Mouse (Mus musculus) embryonic stem cell, embryonic (primary cell): ENCODE measurements at regions not wholly inside any gene's neighbourhood (a gene's known extent, or its start where the extent isn't known, plus 50 kb on each side); places are given as distances from the start of the nearest gene placed in this dataset.

ENCODE experiments used
- CTCF ChIA-PET, 4 experiments: fragments of 300-600 bp in 2 of 4; fragments of 350-600 bp in 2 of 4; sonication (Branson Sonifier 250); formaldehyde crosslinking; loops; one replicate each; lab custom pipeline; 2022; ENCODE audit warnings: inconsistent platforms in 2 of 4; lab: Charles Lee
- POLR2A ChIA-PET, 4 experiments: fragments of 300-600 bp in 2 of 4; fragments of 350-600 bp in 2 of 4; sonication (Branson Sonifier 250); formaldehyde crosslinking; loops; one replicate each; lab custom pipeline; 2022; ENCODE audit warnings: antibody characterized with exemption in 4 of 4, inconsistent platforms in 1 of 4; lab: Charles Lee

DNA sequence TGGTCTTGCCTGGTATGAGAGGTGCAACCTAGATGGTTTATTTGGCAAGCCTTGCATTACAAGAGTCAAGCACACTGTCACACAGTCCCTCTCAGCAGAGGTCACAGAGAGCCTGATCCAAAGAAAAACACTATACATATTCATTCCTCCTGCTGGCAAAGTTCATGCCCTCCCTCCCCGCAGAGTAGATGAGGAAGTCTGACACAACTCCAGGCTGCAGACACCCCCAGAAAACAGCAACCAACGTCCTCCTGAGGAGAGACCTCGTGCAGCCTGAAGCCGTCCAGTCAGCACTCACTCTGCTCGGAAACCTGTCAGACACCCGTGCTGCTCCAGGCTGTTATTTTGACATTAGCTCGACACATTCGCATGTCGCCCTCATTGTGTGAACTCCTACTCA lies 302.4 kb upstream of the G2e3 start:
- ChIA-PET POLR2A (no interaction called here), CTCF (no interaction called here)

DNA sequence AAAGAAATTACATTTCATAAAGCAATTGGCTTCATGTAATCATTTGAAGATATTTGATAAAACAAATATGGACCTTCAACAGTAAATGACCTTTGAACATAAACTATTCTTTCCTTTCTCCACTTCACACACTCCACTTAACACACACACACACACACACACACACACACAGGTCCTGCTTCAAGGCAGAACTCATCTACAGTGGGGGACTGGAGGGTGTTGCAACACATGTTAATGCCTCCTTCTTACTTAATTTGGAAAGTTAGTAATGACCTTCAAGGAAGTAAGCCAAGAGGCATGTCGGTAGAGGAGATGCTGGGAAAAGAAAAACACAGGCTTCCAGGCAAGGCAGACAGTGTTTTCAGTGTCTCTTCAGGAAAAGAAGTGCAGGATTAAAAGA lies 302.8 kb upstream of the G2e3 start:
- ChIA-PET POLR2A (no interaction called here), CTCF (no interaction called here)

GRCm38 (mm10) chr12:51032193-51032592 lies 315.7 kb upstream of the G2e3 start:
- POLR2A ChIA-PET, result no interaction called here
- CTCF ChIA-PET, result no interaction called here

GRCm38 (mm10) chr12:51028601-51029174 lies 319.2 kb upstream of the G2e3 start:
- ChIA-PET POLR2A (no interaction called here), CTCF (no interaction called here)

GRCm38 (mm10) chr12:51026046-51026445 lies 321.8 kb upstream of the G2e3 start:
- POLR2A ChIA-PET, result no interaction called here

GRCm38 (mm10) chr12:51025531-51025930 lies 322.3 kb upstream of the G2e3 start:
- ChIA-PET POLR2A (no interaction called here), CTCF (no interaction called here)

More at GRCm38 (mm10) chr12:51026046-51026445, 321.8 kb upstream of the G2e3 start:
- CTCF ChIA-PET, result no interaction called here

DNA sequence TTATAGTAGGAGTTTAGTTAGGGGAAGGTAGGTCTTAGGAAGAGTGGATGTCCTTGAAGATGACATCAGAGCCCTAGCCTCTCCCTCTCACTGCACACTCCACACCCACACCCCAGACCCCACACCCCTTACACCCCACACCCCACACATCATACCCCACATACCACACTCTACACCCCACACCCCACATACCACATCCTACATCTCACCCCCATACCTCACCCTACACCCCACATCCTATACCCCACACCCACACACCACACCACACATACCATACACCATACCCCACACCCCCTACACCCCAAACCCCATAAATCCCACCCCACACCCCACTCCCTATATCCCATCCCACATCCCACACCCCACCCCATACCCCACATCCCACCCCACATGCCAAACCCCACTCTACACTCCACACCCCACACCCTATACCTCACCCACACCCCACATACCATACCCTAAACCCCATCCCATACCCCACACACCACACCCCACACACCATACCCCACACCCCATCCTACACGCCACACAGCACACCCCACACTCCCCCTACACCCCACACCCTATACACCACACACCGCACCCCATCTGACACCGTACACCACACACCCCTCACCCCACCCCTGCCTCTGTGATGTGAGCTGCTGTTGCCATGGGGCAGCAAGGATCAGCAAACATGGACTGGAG lies 323.7 kb upstream of the G2e3 start:
- ChIA-PET CTCF (interaction anchor here in 1 of 4 experiments (0.6 kb wide), 1 partner anchor 25 kb away, joined by 4 read pairs; no protein-coding TSS in a partner anchor), POLR2A (no interaction called here)

DNA sequence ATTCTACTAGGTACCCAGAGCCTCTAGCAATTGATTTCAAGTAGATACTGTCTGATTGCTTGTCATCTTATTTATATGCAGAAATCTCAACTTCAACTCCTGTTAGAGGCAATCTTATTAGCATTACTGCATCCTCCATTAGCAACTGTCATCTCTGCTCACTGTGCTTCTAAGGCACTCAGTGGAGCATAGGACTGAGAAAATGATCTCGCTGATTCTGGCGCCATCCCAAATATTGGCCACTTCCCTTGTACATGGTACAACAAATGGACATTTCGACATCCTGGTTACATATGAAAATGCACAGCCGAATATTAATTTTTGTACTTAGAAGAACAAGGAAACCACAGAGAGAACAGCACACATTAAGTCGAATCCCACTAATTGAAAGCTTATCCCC lies 329.7 kb upstream of the G2e3 start:
- POLR2A ChIA-PET, result no interaction called here
- CTCF ChIA-PET, result no interaction called here

DNA sequence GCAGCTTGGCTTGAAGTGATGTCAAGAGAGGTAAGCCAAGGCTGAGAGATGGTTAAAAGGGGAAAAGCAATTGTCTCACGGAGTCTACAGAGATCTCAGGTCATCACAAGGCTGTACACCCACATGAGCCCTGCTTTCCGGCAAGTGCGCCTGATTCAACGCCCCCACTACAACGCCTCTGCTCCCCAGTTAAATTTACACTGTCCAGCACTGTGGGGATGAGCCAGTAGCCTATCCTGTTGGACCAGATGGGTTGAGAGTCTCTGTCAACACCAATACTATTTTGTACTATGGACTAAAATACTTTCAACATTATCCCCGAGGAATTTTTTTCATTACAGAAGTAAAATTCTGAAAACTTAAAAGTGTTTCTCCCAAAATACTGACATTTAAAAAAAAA lies 331.8 kb upstream of the G2e3 start:
- POLR2A ChIA-PET, result no interaction called here
- CTCF ChIA-PET, result no interaction called here

- ChIA-PET CTCF (no interaction called here), POLR2A (no interaction called here)
These were observed 338.2 kb upstream of the G2e3 start for GRCm38 (mm10) chr12:51009644-51010043.

DNA sequence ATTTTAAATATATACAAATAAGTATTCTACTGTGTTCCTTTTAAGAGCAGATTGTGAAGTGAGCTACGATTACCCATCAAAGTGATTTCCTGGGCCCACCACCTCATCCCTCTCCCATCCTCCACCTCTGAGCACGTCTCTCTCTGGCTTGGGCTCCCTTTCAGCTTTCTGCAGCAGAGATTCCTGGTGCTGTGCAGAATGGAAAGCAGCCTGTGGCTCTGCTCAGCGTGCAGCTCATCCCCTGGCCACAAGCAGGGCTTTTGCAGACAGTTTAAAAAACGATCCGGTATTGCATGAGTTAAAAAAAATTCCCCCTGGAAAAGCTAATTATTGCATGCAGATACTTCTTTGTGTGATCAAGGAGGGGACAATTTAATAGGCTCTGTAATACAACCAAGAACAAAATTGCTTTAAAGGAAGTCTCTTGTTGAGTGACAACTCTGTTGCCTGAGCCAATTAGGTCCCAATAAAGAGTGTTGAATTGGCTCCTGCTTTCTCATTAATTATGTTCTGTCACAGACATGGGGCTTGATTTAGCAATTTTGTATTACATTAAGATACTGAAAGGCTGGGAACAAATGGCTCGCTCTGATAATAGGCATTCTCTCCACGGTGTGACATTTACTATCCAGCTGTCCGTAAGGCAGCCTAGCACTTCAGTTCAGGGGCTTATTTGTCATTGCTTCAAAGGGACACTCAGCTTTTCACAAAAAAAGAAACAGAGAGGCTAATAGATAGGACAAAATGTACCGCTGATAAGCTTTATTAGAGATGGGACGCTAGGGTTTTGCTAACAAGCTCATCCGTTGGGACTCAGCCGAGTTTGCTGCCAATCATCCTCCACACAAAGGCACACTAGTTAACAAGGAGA lies 345.9 kb upstream of the G2e3 start:
- CTCF ChIA-PET, result no interaction called here
- POLR2A ChIA-PET, result no interaction called here

DNA sequence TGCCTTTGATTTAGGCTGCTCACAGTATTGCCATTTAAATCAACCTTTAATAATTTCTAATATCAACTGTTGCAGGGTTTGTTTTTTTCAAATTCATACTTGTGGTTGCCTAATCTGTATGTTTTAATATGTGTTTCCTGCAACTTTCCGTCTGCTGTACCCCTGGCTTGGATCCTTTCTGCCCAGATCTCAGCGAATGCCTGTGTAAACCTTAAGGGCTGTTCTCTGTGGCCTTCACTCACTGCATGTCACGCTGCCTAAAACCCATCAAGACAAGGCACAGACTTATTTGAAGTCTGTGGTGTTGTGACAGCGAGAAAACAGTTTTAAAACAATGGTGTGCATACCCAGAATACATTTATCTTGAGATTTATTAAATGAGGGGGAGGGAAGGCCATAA lies 346.8 kb upstream of the G2e3 start:
- ChIA-PET POLR2A (no interaction called here), CTCF (interaction anchor here in 1 of 4 experiments (2.1 kb wide), 1 partner anchor 58 kb away, joined by 10 read pairs; no protein-coding TSS in a partner anchor)

DNA sequence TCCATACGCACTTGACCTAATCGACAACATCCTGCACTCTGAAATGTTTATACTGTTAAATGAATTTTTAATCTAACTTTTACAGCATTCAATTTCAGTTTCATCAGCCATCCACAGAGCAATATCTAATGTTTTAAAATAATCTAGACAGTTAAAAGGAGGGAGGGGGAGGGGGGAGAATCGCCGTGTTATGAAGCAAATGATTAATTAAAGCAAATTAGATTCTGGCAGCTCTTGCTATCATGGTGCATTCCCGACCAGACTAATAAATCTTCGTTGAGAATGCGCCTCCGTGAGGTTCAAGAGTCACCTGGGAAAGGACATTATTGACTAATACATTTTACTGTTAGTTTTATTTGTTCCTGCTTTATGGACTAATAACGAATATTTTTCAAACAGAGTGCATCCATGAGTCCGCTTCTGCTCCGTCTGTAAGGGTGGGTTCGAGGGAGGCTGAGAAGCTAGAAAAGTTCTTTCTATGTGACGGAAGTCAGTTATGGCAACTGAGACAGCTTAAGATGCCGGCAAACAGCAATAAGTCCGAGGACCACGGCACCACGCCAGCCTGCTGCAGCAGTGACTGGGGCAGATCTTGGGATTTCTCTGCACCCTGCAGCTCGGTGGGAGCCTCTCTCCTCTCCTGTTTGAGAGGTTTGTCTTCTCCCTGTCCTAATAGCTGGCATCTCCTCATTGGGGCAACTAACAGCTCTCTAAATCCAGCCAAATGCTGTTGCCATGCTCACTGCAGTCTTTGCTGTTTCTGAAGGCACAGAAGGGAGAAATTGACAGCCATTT lies 347.4 kb upstream of the G2e3 start:
- CTCF ChIA-PET, result interaction anchor here (0.6 to 2.1 kb wide), 14 partner anchors 10 to 286 kb away, joined by 3 to 14 read pairs (median 4); no protein-coding TSS in a partner anchor
- POLR2A ChIA-PET, result interaction anchor here in 2 of 4 experiments (0.9 to 1.2 kb wide), 2 partner anchors 14 to 71 kb away, joined by 3 read pairs; no protein-coding TSS in a partner anchor

DNA sequence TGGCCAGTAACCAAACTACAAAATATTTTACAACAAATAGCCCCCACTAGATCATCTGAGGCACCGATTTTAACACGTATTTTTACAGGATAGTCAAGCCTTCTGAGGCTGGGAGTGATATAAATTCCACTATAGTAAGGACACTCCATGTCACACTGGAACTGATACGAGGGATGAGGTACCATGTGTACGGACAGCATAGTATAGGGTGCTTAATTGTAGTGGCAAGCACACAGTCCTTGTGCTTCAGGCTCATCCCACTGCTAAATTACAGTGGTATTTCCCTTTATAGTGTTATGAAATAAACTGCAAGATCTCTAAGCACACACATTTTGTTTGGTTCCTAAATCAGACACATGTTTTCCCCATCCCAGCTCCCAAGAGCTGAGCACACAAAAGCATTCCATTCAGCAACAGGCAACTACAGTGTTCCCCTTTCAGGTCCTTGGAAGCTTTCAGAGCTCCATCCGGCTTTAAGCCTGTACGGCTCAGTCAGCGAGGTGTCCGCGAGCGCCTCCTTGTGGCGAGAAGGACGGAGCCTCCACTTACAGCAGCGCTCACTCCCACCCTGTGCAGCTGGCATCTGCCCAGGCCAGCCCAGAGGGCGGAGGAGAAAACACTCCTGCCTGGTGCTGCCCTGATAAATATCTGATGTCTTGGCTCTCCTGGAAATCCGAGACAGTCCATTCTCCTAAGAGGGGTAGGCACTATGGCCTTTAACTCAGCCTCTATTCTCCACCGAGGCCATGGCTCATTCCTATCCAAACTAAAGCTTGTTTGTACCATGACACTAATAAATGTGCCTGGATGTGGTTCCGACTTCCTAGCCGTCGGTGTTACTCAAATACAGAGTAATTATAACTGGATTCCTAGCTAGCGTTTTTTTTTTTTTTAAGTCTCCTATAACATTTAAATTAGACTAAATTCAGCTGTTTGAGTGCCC lies 348.3 kb upstream of the G2e3 start:
- CTCF ChIA-PET, result interaction anchor here (0.5 to 2.1 kb wide), 25 partner anchors 9 to 706 kb away, joined by 3 to 14 read pairs (median 4); no protein-coding TSS in a partner anchor
- POLR2A ChIA-PET, result interaction anchor here in 2 of 4 experiments (0.6 to 1.2 kb wide), 5 partner anchors 10 to 1598 kb away, joined by 3 read pairs; no protein-coding TSS in a partner anchor

GRCm38 (mm10) chr12:50995664-50996063 lies 346.8 kb upstream of the Prkd1 start:
- CTCF ChIA-PET, result no interaction called here
- POLR2A ChIA-PET, result interaction anchor here in 1 of 4 experiments (0.6 kb wide), 1 partner anchor 9 kb away, joined by 3 read pairs; no protein-coding TSS in a partner anchor

- POLR2A ChIA-PET, result interaction anchor here in 1 of 4 experiments (0.8 kb wide), 1 partner anchor 10 kb away, joined by 3 read pairs; no protein-coding TSS in a partner anchor
These were observed 340.8 kb upstream of the Prkd1 start for GRCm38 (mm10) chr12:50989561-50990325.

GRCm38 (mm10) chr12:50981318-50981717 lies 332.4 kb upstream of the Prkd1 start:
- CTCF ChIA-PET, result interaction anchor here in 1 of 4 experiments (1.1 kb wide), 1 partner anchor 18 kb away, joined by 5 read pairs; no protein-coding TSS in a partner anchor
- POLR2A ChIA-PET, result interaction anchor here in 1 of 4 experiments (0.7 kb wide), 1 partner anchor 585 kb away, joined by 3 read pairs; no protein-coding TSS in a partner anchor

More at GRCm38 (mm10) chr12:50989561-50990325, 340.8 kb upstream of the Prkd1 start:
- CTCF ChIA-PET, result interaction anchor here in 1 of 4 experiments (2.7 kb wide), 1 partner anchor 10 kb away, joined by 8 read pairs; no protein-coding TSS in a partner anchor
